Mouse (Mus musculus) erythroblast, adult 5-6 weeks (primary cell): ENCODE measurements at regions not wholly inside any gene's neighbourhood (a gene's known extent, or its start where the extent isn't known, plus 50 kb on each side); places are given as distances from the start of the nearest gene placed in this dataset.

Source experiments
- ATAC-seq: replicated peaks from 2 replicates; pipeline ENCODE4 v1.8.0; 2016; ENCODE audit warnings: moderate number of reproducible peaks, mild to moderate bottlenecking, moderate TSS enrichment, inconsistent platforms; ENCODE audit not compliant: poor library complexity, low FRiP score, severe bottlenecking

GRCm38 (mm10) chr10:56453578-56454069 is 76.5 kb downstream of the Gja1 start:
- ATAC-seq, result no peak

- no peak for ATAC-seq
Measured at GRCm38 (mm10) chr10:56455867-56456468, 78.8 kb downstream of the Gja1 start.

- no peak for ATAC-seq
Measured at GRCm38 (mm10) chr10:56468537-56468936, 91.4 kb downstream of the Gja1 start.

DNA sequence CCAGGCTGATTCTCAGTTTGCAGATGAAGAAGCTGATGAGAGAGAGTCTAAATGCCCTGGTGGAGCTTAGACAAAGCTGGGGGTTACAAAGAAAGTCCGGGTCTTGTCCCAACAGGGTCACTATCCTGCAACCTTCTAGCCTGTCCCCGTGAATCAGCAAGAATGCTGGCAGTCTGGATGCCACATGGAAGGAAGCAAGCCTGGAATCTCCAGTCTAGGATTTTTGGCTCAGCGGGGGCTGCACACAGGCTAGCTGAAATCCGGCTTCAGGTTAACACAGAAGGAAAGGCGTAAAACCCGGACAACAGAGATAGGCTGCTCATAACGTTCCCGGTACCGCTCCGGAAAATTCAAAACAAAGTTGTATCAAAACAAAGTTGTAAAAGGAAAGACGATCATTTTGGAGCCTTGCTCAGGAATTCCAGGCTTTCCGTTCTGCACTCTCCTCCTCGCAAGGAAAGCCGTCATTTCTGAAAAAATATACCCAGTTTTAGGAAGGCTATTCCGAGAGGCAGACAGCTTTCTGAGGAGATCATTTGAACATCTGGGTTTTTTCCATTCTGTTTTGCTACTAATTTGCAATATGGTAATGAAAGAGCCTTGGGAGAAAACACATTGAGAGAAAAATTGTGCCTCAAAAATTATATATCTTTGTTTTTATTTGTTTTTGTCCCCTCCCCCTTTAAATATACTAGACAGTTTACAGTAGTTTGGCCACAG is 92.0 kb downstream of the Gja1 start:
- no peak for ATAC-seq

DNA sequence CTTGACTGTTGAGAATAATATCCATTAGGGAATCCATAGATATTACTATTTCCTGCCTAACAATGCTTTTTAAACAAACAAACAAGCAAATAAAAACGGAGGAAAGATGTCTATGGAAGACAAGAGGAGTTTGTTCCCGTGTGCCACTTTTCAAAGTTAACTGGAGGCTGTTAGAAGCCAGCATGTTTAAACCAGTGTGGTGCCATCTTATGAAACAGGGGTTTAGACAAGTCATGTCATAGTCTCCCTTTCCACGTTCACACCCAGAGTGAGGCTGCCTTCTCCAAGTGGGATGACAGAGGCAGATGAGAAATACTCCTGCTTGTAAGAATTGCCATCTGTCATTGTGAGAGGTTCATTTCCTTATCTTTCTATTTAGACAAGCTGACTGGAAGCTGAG is 92.8 kb downstream of the Gja1 start:
- ATAC-seq, result no peak

GRCm38 (mm10) chr10:56474951-56475350 is 97.8 kb downstream of the Gja1 start:
- ATAC-seq, result no peak

DNA sequence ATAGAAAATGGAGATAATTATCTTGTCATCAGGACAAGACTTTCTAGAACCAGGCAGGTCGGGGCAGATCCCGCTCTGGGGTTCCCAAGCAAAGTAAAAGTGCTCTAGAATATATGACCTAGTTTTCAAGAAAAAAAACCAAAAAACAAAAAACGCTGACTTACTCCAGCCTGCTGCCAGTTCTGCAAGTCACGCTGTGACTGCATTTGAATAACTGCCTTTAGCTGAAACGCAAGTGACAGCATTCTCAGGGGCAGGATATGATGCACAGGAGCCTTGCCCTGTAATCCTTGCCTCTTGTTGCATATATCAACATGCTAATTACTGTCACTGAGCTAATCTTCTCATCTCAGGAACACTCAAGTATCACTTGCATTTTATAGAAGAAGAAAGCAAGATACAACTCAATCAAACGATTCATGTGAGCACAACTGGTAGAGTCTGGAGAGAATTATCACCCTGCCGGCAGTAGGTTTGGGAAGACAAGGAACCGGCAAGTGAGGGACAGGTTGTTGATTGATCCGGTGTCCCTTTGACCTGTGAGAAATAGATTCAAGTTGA is 105.1 kb downstream of the Gja1 start:
- no peak for ATAC-seq

- no peak for ATAC-seq
Measured at GRCm38 (mm10) chr10:56484931-56485330, 107.8 kb downstream of the Gja1 start.

GRCm38 (mm10) chr10:56485746-56486145 is 108.6 kb downstream of the Gja1 start:
- no peak for ATAC-seq

GRCm38 (mm10) chr10:56486584-56486983 is 109.5 kb downstream of the Gja1 start:
- peak; percentile 57; the same call in 1 of the 2 replicates for ATAC-seq

GRCm38 (mm10) chr10:56493461-56493860 is 116.3 kb downstream of the Gja1 start:
- no peak for ATAC-seq

DNA sequence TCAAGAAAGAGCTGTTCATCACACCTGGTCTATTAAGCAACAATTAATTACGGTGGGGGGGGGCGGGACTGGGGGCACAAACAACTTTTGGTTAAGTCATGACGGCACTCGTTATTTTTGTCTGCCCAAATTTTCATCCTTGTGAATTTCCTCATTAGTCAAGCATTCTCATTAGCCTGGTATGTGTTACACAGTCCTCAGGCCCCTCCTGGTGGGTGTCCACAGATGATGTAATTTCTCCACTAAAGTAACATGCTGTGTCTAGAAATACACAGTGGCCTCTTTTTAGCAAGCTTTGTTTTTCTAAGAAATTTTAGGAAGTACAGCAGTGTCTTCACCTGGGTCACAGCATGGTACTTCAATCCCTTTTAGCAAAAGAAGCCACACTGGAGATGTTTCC is 118.2 kb downstream of the Gja1 start:
- no peak for ATAC-seq

DNA sequence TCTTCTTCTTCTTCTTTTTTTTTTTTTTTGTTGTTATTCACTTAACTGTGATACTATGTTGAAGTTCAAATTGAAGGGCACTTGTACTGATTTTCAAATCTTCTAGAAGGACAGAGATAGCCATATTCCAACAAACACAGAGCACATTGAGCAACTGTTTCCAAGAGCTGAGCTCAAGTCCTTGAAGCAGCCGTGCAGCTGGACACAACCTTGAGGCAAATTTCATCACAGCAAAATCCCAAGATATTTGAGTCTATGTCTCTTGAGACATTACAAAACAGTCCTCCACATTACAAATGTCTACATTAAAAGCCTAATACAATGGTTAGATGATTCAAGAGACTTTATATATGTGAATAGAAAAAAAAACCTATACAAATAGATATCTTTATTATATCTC is 141.9 kb downstream of the Gja1 start:
- ATAC-seq, result no peak

DNA sequence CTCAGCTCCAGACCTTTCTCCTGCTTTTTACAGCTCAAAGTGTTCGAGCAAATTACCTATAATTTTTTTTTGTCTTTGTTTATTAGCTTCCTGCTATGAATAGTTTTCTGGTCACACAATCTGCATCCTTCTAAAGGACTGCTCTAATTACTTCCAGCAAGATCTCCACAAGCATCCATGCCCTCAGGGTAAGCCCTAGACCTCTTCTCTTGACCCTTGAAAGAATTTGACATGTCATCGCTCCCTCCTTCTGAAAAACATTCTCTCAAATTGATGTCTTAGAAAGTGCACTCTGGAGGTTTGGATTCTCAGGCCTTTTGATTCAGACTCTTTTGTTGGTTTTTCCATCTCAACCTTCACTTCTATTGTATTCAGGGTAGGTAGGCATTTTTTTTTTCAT is 148.7 kb downstream of the Gja1 start:
- ATAC-seq, result no peak

DNA sequence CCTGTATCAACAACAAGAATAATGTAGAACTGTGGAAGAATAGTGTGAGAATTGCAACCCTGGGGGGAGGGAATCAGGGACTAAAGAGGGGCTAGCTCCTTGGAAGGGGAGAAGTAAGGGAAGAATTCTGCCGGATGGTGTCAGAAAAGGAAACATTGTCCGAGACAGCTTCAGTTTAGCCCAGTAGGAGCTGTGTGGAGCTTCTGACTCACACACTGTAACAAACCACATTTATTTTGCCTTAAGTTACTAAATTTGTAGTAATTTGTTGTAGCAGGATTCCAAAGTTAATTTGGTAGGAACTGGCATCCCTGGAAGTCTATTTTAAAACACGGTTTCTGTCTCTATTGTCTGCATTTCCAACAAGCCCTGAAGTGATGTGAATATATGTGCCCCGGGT is 160.0 kb downstream of the Gja1 start:
- ATAC-seq, result no peak

GRCm38 (mm10) chr10:56539827-56540511 is 162.8 kb downstream of the Gja1 start:
- no peak for ATAC-seq

DNA sequence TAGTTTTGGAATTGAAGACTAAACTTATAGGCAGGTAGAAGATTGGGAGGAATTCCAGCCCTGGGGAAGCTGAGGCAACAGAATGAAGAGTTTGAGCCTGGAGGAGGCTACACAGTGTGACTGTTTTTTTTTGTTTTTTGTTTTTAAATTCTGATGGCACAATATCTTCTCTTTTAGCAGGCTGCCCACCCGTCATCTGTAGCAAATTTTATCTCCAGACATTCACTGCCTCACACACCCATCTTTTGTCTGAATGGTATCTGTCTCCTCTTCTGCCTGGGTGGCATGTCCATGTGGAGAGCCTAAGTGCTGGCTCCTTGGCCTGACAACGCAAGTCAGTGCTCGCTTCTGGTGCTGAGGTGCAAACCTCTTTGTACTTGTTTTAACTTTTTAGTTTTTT is 165.0 kb downstream of the Gja1 start:
- no peak for ATAC-seq

GRCm38 (mm10) chr10:56545989-56546388 is 168.9 kb downstream of the Gja1 start:
- no peak for ATAC-seq

GRCm38 (mm10) chr10:56546824-56547223 is 169.7 kb downstream of the Gja1 start:
- ATAC-seq, result no peak

- ATAC-seq, result no peak
Measured at GRCm38 (mm10) chr10:56547825-56548224, 170.7 kb downstream of the Gja1 start.
